Mouse (Mus musculus): ENCODE results near the gene Sccpdh. TPM values are rescaled to one million over a fixed set of nuclear protein-coding genes. Genes with fewer than 3 reads are reported as not detected.

The Sccpdh gene
- polyA plus RNA-seq, 1 experiment, result 8.4 TPM

DNA sequence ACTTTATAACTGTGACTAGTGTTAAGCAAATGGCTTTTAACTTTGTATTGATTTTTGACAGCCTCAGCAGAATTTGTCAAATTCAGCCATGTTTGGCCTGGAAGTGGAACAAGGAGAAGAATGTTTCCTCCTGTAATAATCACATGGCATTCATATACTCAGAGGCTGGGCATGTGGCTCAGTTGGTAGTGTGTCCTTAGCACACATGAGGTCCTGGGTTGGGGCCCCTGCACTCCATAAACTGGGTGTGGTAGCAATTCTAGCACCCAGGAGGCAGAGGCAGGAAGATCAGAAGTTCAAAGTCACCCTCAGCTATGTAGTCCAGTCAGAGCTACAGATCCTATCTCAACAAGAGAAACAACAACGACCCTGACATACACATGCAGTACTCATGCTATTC lies 19.3 kb downstream of the Sccpdh start:
- Histone ChIP-seq H3K36me3 (ENCODE audit: control insufficient read depth, insufficient read depth, low read length) (peaks cover 18% of the 10 kb centered on the region), H3K4me1 (ENCODE audit: control insufficient read depth, insufficient read depth, insufficient read length, low read length) (peaks cover 8% of the 10 kb centered on the region; the same call in 1 of the 2 replicates), H3K27ac (ENCODE audit: insufficient read depth, low read depth, low read length) (no peak overlapping the region), H3K27me3 (ENCODE audit: control insufficient read depth, insufficient read depth, low read length) (no peaks in the 10 kb centered on the region), H3K4me3 (ENCODE audit: low read depth, low read length) (no peak overlapping the region)
- TF ChIP-seq POLR2A (IDR thresholded peaks at IDR 0.05; ENCODE audit: low read depth, low read length), result no peak
- WGBS, result 27% methylated on average over 1 of the region's 1 CpGs

GRCm38 (mm10) chr1:179687966-179688365 lies 20.0 kb downstream of the Sccpdh start:
- Histone ChIP-seq H3K4me3 (ENCODE audit: low read depth, low read length) (no peak overlapping the region), H3K27me3 (ENCODE audit: control insufficient read depth, insufficient read depth, low read length) (no peaks in the 10 kb centered on the region), H3K36me3 (ENCODE audit: control insufficient read depth, insufficient read depth, low read length) (peaks cover 18% of the 10 kb centered on the region), H3K27ac (ENCODE audit: insufficient read depth, low read depth, low read length) (no peak overlapping the region), H3K4me1 (ENCODE audit: control insufficient read depth, insufficient read depth, insufficient read length, low read length) (peaks cover 8% of the 10 kb centered on the region; the same call in 1 of the 2 replicates)
- 93% methylated on average over 3 of the region's 3 CpGs for WGBS
- TF ChIP-seq POLR2A (IDR thresholded peaks at IDR 0.05; ENCODE audit: low read depth, low read length), result no peak
- no peak for TF ChIP-seq CTCF (IDR thresholded peaks at IDR 0.05; ENCODE audit: extremely low read depth, insufficient read length, insufficient replicate concordance, low read depth, low read length)

DNA sequence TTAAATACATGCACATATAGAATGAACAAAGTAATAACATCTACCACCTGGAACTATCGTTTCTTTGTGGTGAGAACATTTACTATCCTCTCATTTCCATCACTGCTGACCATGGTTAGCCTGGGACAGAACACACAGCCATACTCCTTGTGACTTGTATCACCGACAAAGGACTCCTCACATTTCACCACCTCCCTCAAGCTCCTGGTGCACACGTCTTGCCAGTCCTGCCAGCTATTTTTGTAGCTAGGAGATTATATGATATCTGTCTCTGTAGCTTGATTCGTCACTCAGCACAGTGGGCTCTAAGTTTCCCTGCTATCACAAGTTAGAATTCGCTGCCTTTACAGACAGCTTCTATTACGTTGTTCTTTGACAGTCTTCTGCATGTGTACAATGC lies 20.4 kb downstream of the Sccpdh start:
- no peak overlapping the region for H3K27ac ChIP-seq (ENCODE audit: insufficient read depth, low read depth, low read length)
- 95% methylated on average over 6 of the region's 6 CpGs for WGBS
- H3K4me1 ChIP-seq (ENCODE audit: control insufficient read depth, insufficient read depth, insufficient read length, low read length), result peaks cover 8% of the 10 kb centered on the region; the same call in 1 of the 2 replicates
- TF ChIP-seq POLR2A (IDR thresholded peaks at IDR 0.05; ENCODE audit: low read depth, low read length) (no peak), CTCF (IDR thresholded peaks at IDR 0.05; ENCODE audit: extremely low read depth, insufficient read length, insufficient replicate concordance, low read depth, low read length) (no peak)
- H3K36me3 ChIP-seq (ENCODE audit: control insufficient read depth, insufficient read depth, low read length), result peaks cover 17% of the 10 kb centered on the region
- no peaks in the 10 kb centered on the region for H3K27me3 ChIP-seq (ENCODE audit: control insufficient read depth, insufficient read depth, low read length)
- H3K4me3 ChIP-seq (ENCODE audit: low read depth, low read length), result no peak overlapping the region

DNA sequence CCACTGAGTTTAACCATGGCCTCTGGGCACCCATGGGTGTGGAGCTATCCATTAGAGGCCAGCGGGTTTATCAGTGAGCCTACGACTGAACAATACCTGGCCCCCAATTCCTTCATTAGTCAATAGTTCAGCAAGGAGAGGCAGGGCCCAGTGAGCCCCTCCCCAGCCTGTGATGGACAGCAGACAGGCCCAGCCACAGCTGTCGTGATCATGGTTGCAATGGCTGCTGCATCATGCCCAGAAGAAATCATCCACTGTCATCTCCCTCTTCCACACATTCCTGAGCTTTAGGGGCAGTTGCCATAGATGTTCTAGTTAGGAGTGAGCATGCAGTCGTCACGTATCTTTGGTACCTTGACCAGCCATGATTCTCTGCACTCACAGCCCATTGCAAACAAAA lies 20.9 kb downstream of the Sccpdh start:
- TF ChIP-seq POLR2A (IDR thresholded peaks at IDR 0.05; ENCODE audit: low read depth, low read length) (no peak), CTCF (IDR thresholded peaks at IDR 0.05; ENCODE audit: extremely low read depth, insufficient read length, insufficient replicate concordance, low read depth, low read length) (no peak)
- Histone ChIP-seq H3K27ac (ENCODE audit: insufficient read depth, low read depth, low read length) (no peak overlapping the region), H3K4me1 (ENCODE audit: control insufficient read depth, insufficient read depth, insufficient read length, low read length) (peaks cover 8% of the 10 kb centered on the region; the same call in 1 of the 2 replicates), H3K27me3 (ENCODE audit: control insufficient read depth, insufficient read depth, low read length) (no peaks in the 10 kb centered on the region), H3K36me3 (ENCODE audit: control insufficient read depth, insufficient read depth, low read length) (peaks cover 12% of the 10 kb centered on the region), H3K4me3 (ENCODE audit: low read depth, low read length) (no peak overlapping the region)
- 86% methylated on average over 5 of the region's 5 CpGs for WGBS

DNA sequence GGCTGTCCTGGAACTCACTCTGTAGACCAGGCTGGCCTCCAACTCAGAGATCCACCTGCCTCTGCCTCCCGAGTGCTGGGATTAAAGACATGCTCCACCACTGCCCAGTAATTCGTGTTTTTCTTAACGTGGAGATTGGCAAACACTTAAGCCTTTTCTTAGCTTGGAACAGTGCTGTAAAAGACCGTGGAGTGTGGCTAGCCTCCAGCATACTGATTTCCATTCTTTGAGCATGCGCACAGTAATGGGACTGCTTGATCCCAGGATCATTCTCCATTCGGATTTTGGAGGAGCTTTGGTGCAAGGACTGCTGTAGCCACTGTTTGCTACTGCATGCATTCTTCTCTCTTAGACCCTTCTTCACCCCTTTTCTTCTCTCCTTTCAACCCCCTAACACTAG lies 21.5 kb downstream of the Sccpdh start:
- Histone ChIP-seq H3K4me3 (ENCODE audit: low read depth, low read length) (no peak overlapping the region), H3K27me3 (ENCODE audit: control insufficient read depth, insufficient read depth, low read length) (no peaks in the 10 kb centered on the region), H3K4me1 (ENCODE audit: control insufficient read depth, insufficient read depth, insufficient read length, low read length) (peaks cover 8% of the 10 kb centered on the region; the same call in 1 of the 2 replicates), H3K27ac (ENCODE audit: insufficient read depth, low read depth, low read length) (no peak overlapping the region), H3K36me3 (ENCODE audit: control insufficient read depth, insufficient read depth, low read length) (peaks cover 10% of the 10 kb centered on the region)
- TF ChIP-seq CTCF (IDR thresholded peaks at IDR 0.05; ENCODE audit: extremely low read depth, insufficient read length, insufficient replicate concordance, low read depth, low read length) (no peak), POLR2A (IDR thresholded peaks at IDR 0.05; ENCODE audit: low read depth, low read length) (no peak)
- WGBS, result 81% methylated on average over 6 of the region's 6 CpGs

DNA sequence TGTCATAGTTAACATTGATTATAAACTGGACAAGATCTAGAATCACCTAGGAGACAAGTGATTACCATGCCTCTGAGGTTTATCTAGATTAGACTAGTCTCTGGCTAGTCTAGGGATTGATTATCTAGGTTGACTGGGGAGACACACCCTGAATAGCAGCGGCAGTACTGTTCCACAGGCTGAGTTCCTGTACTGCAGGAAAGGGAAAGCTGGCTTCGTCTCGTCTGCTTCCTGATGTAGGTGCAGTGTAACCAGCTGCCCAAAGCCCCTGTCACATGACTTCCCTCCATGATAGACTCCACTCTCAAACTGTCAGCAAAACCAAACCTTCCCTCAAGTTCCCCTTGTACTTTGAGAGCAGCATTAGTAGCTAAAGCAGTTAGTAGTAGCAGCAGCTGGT lies 36.1 kb downstream of the Sccpdh start:
- 15% methylated on average over 3 of the region's 3 CpGs for WGBS
- H3K36me3 ChIP-seq (ENCODE audit: control insufficient read depth, insufficient read depth, low read length), result no peaks in the 10 kb centered on the region
- TF ChIP-seq CTCF (IDR thresholded peaks at IDR 0.05; ENCODE audit: extremely low read depth, insufficient read length, insufficient replicate concordance, low read depth, low read length) (no peak), POLR2A (IDR thresholded peaks at IDR 0.05; ENCODE audit: low read depth, low read length) (no peak)
- H3K27ac ChIP-seq (ENCODE audit: insufficient read depth, low read depth, low read length), result no peak overlapping the region
- no peaks in the 10 kb centered on the region for H3K27me3 ChIP-seq (ENCODE audit: control insufficient read depth, insufficient read depth, low read length)
- H3K4me1 ChIP-seq (ENCODE audit: control insufficient read depth, insufficient read depth, insufficient read length, low read length), result no peaks in the 10 kb centered on the region; the same call in 1 of the 2 replicates
- H3K4me3 ChIP-seq (ENCODE audit: low read depth, low read length), result no peak overlapping the region

GRCm38 (mm10) chr1:179705154-179705553 lies 37.1 kb downstream of the Sccpdh start:
- H3K27me3 ChIP-seq (ENCODE audit: control insufficient read depth, insufficient read depth, low read length), result no peaks in the 10 kb centered on the region
- TF ChIP-seq POLR2A (IDR thresholded peaks at IDR 0.05; ENCODE audit: low read depth, low read length) (no peak), CTCF (IDR thresholded peaks at IDR 0.05; ENCODE audit: extremely low read depth, insufficient read length, insufficient replicate concordance, low read depth, low read length) (no peak)
- H3K27ac ChIP-seq (ENCODE audit: insufficient read depth, low read depth, low read length), result no peak overlapping the region
- no peak overlapping the region for H3K4me3 ChIP-seq (ENCODE audit: low read depth, low read length)
- H3K4me1 ChIP-seq (ENCODE audit: control insufficient read depth, insufficient read depth, insufficient read length, low read length), result no peaks in the 10 kb centered on the region; the same call in 1 of the 2 replicates
- 90% methylated on average over 6 of the region's 6 CpGs for WGBS
- H3K36me3 ChIP-seq (ENCODE audit: control insufficient read depth, insufficient read depth, low read length), result no peaks in the 10 kb centered on the region

GRCm38 (mm10) chr1:179709390-179709789 lies 41.4 kb downstream of the Sccpdh start:
- 76% methylated on average over 6 of the region's 6 CpGs for WGBS
- H3K4me3 ChIP-seq (ENCODE audit: low read depth, low read length), result no peak overlapping the region
- no peaks in the 10 kb centered on the region for H3K27me3 ChIP-seq (ENCODE audit: control insufficient read depth, insufficient read depth, low read length)
- H3K4me1 ChIP-seq (ENCODE audit: control insufficient read depth, insufficient read depth, insufficient read length, low read length), result no peaks in the 10 kb centered on the region
- TF ChIP-seq CTCF (IDR thresholded peaks at IDR 0.05; ENCODE audit: extremely low read depth, insufficient read length, insufficient replicate concordance, low read depth, low read length) (no peak), POLR2A (IDR thresholded peaks at IDR 0.05; ENCODE audit: low read depth, low read length) (no peak)
- no peak overlapping the region for H3K27ac ChIP-seq (ENCODE audit: insufficient read depth, low read depth, low read length)
- no peaks in the 10 kb centered on the region for H3K36me3 ChIP-seq (ENCODE audit: control insufficient read depth, insufficient read depth, low read length)
